Mouse (Mus musculus) forebrain, embryonic 12.5 days (tissue): ENCODE results near the gene Gpld1. TPM values are rescaled to one million over a fixed set of nuclear protein-coding genes. Genes with fewer than 3 reads are reported as not detected.

Experiments
- ATAC-seq: fragments of 200-750 bp; cut with Nextera tagmentation; 2 replicates; pipeline ENCODE4 v1.8.0; 2017; ENCODE audit warnings: moderate TSS enrichment; ENCODE audit not compliant: low FRiP score
- H3K27ac ChIP-seq: fragments of 300-500 bp; sonication (generic); 2 replicates; pipeline ENCODE4 v1.5.1; 2016; ENCODE audit warnings: mild to moderate bottlenecking
- H3K27me3 ChIP-seq: fragments of 300-500 bp; sonication (generic); 2 replicates; pipeline ENCODE4 v1.6.1; 2016; ENCODE audit warnings: mild to moderate bottlenecking
- H3K36me3 ChIP-seq: fragments of 300-500 bp; sonication (generic); replicated peaks from 2 replicates; pipeline ENCODE4 v1.6.1; 2016; ENCODE audit warnings: mild to moderate bottlenecking
- H3K4me1 ChIP-seq: fragments of 300-500 bp; sonication (generic); 2 replicates; pipeline ENCODE4 v1.6.1; 2016
- H3K4me2 ChIP-seq: fragments of 300-500 bp; sonication (generic); 2 replicates; pipeline ENCODE4 v1.6.1; 2016; ENCODE audit warnings: mild to moderate bottlenecking, moderate library complexity
- H3K4me3 ChIP-seq: fragments of 300-500 bp; sonication (generic); replicated peaks from 2 replicates; pipeline ENCODE4 v1.5.1; 2016; ENCODE audit warnings: mild to moderate bottlenecking
- H3K9ac ChIP-seq: fragments of 300-500 bp; sonication (generic); 2 replicates; pipeline ENCODE4 v1.6.1; 2016; ENCODE audit warnings: mild to moderate bottlenecking
- H3K9me3 ChIP-seq: fragments of 300-500 bp; sonication (generic); 2 replicates; pipeline ENCODE4 v1.6.1; 2016
- WGBS: fragments of 180-500 bp; shearing (Covaris S2); methylation state at CpG from one replicate; pipeline ENCODE4 v1.1.7; 2016; 5-methylcytosine and 5-hydroxymethylcytosine counted together
- polyA plus RNA-seq: library from polyadenylated mRNA; unstranded; fragments of >200 nt; fragmentation: Nextera tagmentation; extraction: Ambion mirVana; gene quantifications from 2 replicates; pipeline ENCODE4 v1.2.1, GENCODE M21; 2016

Gene Gpld1
- polyA plus RNA-seq = 0.41 and 0.64 TPM in 2 replicates

DNA sequence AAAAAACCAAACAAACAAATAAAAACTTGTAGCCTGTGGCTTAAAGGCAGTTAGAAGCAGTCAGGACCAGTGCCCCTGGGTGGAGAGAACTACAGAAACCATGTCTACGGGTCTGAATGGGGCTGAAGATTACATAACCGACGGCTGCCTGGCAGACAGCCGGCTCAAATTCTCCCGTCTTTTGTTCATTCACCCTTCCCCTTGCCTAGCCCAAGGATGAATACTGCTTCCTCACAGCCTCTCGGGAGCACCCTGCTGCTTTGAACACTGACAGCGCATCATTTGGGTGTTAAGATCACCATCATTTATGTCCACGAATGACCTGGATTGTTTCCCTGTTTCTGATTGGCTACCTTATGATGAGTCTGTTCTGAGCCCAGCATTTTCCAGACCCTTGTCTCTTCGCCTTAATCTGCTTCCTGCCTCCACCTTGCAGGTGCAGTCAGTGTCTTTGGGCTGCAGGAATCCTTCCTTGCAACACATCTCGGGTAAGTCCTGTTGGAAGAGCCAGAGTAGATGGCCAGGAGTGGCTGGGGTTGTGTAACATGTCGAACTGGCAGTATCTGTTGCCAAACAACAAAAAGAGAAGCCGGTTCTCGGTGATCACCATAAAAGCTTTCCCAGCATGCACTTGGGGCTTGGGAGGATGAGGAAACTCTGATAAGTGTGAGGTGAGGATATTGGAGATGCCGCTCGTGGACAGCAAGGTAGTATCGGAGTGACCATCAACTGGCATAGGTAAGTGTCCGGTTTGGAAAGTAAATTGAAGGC lies at the start of gene Gpld1:
Gpld1 (plus strand) TSS at position 641 of the 771 bp plus-strand sequence.
- Histone ChIP-seq H3K4me2 (no peak within 1 kb of the TSS), H3K27ac (no peak within 1 kb of the TSS), H3K4me1 (peaks cover 14% of the 10 kb centered on the region), H3K27me3 (0 out of 2 replicates have a peak, but pooled peaks cover 4% of the 10 kb centered on the region), H3K4me3 (no peak within 1 kb of the TSS), H3K36me3 (no peaks in the 10 kb centered on the region), H3K9ac (no peak within 1 kb of the TSS), H3K9me3 (no peaks in the 10 kb centered on the region)
- WGBS = 49% methylated on average over 17 of the region's 17 CpGs
- no peak for ATAC-seq

DNA sequence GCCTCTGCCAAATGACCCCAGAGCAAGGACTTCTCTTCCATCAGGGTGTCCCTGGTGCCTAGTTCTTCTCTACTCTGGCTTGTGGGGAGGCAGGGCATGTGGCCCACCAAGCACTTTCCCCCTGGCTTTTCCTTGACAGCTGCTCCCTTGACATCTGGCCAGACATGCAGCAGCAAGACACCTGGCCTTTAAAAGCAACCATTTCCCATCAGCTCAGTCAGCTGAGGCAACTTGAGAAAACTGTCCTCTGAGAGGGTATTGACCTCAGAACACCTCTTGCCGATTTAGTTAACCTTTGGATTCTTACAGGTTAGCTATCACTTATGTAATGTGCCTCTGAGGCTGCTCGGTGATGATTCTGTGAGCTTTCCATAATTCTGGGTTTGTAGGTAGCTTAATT lies 49.1 kb upstream of the Gpld1 start:
- no peak overlapping the region for H3K9ac ChIP-seq
- WGBS = 79% methylated on average over 2 of the region's 2 CpGs
- ATAC-seq = no peak

DNA sequence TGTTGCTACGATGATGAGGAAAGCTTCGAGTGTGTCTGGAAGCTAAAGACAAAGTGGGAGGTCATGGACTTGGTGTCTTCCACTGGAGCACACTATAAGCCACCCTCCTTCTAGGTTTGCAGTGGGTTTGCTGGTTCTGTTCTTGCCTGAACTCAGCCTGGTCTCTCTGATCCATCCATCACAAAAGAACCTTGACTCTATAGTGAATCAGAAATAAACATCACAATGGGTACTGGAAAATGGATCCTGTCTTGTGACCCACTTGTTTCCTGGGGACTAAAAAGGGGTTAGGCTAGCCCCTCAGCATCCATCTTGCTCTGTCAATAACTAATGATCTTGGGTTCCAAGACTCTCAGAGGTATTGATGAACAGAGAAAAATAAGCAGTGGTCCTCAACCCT lies 41.0 kb upstream of the Gpld1 start:
- whole genome bisulfite sequencing = 88% methylated on average over 2 of the region's 2 CpGs
- no peak for ATAC-seq
- no peaks in the 10 kb centered on the region for H3K9me3 ChIP-seq

More for the DNA sequence above, 49.1 kb upstream of the Gpld1 start:
- H3K4me2 ChIP-seq = no peak overlapping the region
- no peaks in the 10 kb centered on the region for H3K4me1 ChIP-seq
- H3K4me3 ChIP-seq = no peak overlapping the region
- H3K36me3 ChIP-seq = no peaks in the 10 kb centered on the region
- no peak overlapping the region for H3K27ac ChIP-seq
- H3K9me3 ChIP-seq = no peaks in the 10 kb centered on the region
- no peaks in the 10 kb centered on the region for H3K27me3 ChIP-seq

DNA sequence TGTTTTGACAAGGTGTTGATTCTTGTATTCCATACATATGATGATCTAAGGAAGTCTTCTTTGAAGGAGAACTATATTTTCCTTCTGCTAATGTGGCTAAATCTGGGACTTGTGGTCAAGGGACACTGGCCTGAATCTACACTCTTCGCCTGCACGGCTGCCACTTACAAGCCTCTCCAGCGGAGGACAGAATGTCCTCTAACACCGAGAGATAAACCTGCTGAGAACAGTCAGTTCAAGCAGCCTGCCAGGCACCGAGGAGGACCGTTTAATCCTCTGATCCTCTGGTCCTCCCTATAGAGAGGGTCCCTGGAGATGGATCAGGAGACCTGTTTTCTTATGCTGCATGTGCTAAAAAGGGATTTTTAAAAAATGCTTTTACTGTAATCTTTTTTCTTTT lies 39.5 kb upstream of the Gpld1 start:
- WGBS = 84% methylated on average over 6 of the region's 6 CpGs
- H3K27ac ChIP-seq = no peak overlapping the region
- ATAC-seq = no peak

More for the DNA sequence above, 41.0 kb upstream of the Gpld1 start:
- no peak overlapping the region for H3K4me3 ChIP-seq
- no peaks in the 10 kb centered on the region for H3K27me3 ChIP-seq
- no peak overlapping the region for H3K9ac ChIP-seq
- no peaks in the 10 kb centered on the region for H3K36me3 ChIP-seq
- H3K4me2 ChIP-seq = no peak overlapping the region
- no peak overlapping the region for H3K27ac ChIP-seq
- no peaks in the 10 kb centered on the region for H3K4me1 ChIP-seq

DNA sequence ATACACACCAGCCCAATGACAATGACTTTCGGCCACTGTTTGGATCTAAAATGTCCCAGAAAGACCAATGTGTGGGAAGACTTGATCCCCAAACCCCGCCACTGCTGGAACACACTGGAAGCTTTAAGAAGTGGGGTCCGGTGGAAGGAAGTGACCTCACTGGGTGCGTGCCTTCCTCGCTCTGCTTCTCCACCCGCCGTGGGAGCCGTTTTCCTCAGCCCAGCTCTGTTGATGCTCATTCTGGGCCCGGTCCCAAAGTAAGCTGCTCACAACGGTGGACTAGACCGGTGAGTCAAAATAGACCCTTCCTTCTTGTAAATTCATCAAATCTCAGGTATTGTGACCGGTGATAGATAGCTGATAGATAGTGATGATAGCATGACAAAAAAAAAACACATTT lies 37.5 kb upstream of the Gpld1 start:
- Histone ChIP-seq H3K27ac (no peak overlapping the region), H3K9me3 (no peaks in the 10 kb centered on the region), H3K4me1 (no peaks in the 10 kb centered on the region), H3K4me3 (no peak overlapping the region), H3K4me2 (no peak overlapping the region), H3K36me3 (peaks cover 6% of the 10 kb centered on the region; the same call in 1 of the 2 replicates), H3K27me3 (no peaks in the 10 kb centered on the region), H3K9ac (no peak overlapping the region)
- ATAC-seq = no peak
- 94% methylated on average over 12 of the region's 12 CpGs for WGBS

More for the DNA sequence above, 39.5 kb upstream of the Gpld1 start:
- Histone ChIP-seq H3K4me2 (no peak overlapping the region), H3K27me3 (no peaks in the 10 kb centered on the region), H3K36me3 (no peaks in the 10 kb centered on the region), H3K4me3 (no peak overlapping the region), H3K9me3 (no peaks in the 10 kb centered on the region), H3K9ac (no peak overlapping the region), H3K4me1 (no peaks in the 10 kb centered on the region)

DNA sequence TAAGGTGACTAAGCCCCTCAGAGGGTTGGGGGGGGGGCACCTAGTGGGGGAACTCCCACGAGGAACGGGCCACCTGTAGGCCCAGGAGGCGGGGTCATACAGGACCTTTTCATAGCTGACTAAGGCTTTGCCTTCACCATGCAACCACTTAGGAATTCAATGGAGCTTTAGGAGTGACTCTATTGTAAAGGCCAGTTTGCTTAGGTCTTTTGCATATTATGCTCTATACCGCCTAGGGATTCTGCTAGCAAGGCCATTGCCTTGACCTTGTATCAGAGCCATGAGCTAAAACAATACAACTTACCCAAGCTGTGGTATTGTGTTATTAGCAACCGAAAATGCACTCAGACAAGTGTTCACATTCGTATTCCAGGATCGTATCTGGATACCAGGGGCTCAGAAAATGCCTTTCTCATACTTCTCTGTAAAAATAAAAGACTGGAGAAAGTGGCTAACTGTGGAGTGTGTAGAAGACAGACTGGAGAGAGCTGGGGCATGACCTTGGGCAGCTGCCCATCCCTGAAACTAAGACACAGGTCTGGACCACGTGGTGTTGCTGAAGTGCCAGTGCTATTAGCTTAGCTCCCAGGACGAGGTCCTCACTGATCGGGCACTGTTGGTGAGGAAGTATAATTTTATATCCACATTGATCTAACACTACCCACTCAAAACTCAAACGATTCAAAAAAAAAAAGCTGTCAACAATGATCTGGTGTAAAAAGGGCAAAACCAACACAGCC lies 36.0 kb upstream of the Gpld1 start:
- WGBS = 73% methylated on average over 11 of the region's 11 CpGs
- H3K27me3 ChIP-seq = no peaks in the 10 kb centered on the region
- no peak for ATAC-seq
- H3K4me2 ChIP-seq = no peak overlapping the region
- no peak overlapping the region for H3K4me3 ChIP-seq
- H3K27ac ChIP-seq = no peak overlapping the region
- H3K36me3 ChIP-seq = peaks cover 13% of the 10 kb centered on the region
- no peak overlapping the region for H3K9ac ChIP-seq
- H3K4me1 ChIP-seq = no peaks in the 10 kb centered on the region
- no peaks in the 10 kb centered on the region for H3K9me3 ChIP-seq

DNA sequence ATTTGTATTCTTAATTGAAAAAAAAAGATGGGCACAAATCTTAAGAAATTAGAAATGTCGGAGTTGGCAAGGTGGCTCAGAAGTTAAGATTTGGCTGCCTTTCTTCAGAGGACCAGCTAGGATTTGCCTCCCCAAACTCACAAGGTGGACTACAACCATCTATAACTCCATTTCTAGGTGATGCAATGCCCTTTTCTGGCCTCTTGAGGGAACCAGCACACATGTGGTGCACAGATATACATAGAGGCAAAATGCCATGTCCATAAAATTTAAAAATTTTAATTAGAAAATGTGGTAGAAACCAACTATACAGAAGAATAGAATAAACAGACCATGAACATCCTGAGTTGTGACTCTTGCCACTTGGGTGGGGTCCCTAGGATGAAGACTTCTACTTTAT lies 33.8 kb upstream of the Gpld1 start:
- H3K9me3 ChIP-seq = no peaks in the 10 kb centered on the region
- H3K36me3 ChIP-seq = peaks cover 21% of the 10 kb centered on the region
- no peak overlapping the region for H3K4me2 ChIP-seq
- H3K4me3 ChIP-seq = no peak overlapping the region
- no peak for ATAC-seq
- H3K27ac ChIP-seq = no peak overlapping the region
- H3K27me3 ChIP-seq = no peaks in the 10 kb centered on the region
- 94% methylated on average over 1 of the region's 1 CpGs for WGBS
- no peaks in the 10 kb centered on the region for H3K4me1 ChIP-seq
- H3K9ac ChIP-seq = no peak overlapping the region

DNA sequence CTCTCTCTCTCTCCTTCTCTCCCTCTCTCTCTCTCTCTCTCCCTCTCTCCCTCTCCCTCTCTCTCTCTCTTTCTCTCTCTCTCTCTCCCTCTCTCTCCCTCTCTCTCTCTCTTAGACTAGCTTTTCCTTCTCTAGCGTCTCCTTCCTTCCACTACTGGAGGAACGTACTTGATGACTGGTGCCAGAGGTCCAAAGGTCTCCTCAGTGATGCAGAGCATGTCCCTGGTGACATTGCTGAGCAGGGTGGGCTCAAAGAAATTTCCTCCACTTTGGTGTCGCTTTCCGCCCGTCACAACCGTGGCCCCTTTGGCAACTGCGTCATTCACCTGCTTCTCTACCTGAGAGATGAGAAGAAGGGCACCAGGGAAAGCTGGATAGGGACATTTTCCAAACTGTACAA lies 29.4 kb upstream of the Gpld1 start:
- H3K4me3 ChIP-seq = no peak overlapping the region
- no peak overlapping the region for H3K9ac ChIP-seq
- H3K27me3 ChIP-seq = no peaks in the 10 kb centered on the region
- peaks cover 44% of the 10 kb centered on the region for H3K36me3 ChIP-seq
- 94% methylated on average over 7 of the region's 7 CpGs for WGBS
- H3K4me2 ChIP-seq = no peak overlapping the region
- no peak for ATAC-seq
- H3K9me3 ChIP-seq = no peaks in the 10 kb centered on the region
- H3K4me1 ChIP-seq = no peaks in the 10 kb centered on the region
- H3K27ac ChIP-seq = no peak overlapping the region

DNA sequence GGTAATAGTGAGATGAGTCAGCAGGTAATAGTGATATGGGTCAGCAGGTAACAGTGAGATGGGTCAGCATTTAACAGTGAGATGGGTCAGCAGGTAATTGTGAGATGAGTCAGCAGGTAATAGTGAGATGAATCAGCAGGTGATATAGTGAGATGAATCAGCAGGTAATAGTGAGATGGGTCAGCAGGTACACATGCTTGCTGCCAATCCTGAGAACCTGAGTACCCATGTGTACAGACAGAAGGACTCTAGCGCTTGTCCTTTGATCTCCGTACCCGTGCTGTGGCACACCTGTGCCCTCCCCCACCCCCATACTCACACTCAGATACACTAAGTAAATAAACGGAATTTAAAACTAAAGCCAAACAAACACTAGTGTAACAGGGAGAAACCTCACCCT lies 28.0 kb upstream of the Gpld1 start:
- peaks cover 43% of the 10 kb centered on the region for H3K36me3 ChIP-seq
- H3K9ac ChIP-seq = no peak overlapping the region
- H3K4me2 ChIP-seq = no peak overlapping the region
- H3K4me1 ChIP-seq = no peaks in the 10 kb centered on the region
- no peaks in the 10 kb centered on the region for H3K27me3 ChIP-seq
- H3K4me3 ChIP-seq = no peak overlapping the region
- ATAC-seq = no peak
- H3K27ac ChIP-seq = no peak overlapping the region
- WGBS = 95% methylated on average over 4 of the region's 4 CpGs
- H3K9me3 ChIP-seq = no peaks in the 10 kb centered on the region

DNA sequence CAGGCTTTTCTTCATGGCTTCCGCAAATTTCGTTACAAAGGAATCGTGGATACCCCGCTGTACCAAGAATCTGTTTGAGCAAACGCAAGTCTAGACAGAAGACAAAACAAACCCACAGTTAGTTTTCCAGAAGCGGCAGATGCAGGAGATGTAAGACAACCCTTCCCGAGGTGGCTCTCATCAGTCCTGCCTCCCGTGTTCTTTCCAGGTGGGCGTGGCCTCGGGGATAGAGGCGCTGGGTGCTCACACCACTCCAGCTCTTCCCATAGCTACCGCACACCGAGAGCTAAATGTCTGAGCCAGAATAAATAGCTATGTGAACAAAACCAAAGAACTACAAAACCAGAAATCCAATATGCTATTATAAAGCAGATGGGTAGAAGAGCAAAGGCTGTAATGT lies 27.1 kb upstream of the Gpld1 start:
- Histone ChIP-seq H3K36me3 (peaks cover 39% of the 10 kb centered on the region), H3K27me3 (no peaks in the 10 kb centered on the region), H3K27ac (no peak overlapping the region), H3K4me3 (no peak overlapping the region), H3K9ac (no peak overlapping the region), H3K4me1 (no peaks in the 10 kb centered on the region), H3K9me3 (no peaks in the 10 kb centered on the region), H3K4me2 (no peak overlapping the region)
- ATAC-seq = no peak
- 65% methylated on average over 13 of the region's 13 CpGs for WGBS

DNA sequence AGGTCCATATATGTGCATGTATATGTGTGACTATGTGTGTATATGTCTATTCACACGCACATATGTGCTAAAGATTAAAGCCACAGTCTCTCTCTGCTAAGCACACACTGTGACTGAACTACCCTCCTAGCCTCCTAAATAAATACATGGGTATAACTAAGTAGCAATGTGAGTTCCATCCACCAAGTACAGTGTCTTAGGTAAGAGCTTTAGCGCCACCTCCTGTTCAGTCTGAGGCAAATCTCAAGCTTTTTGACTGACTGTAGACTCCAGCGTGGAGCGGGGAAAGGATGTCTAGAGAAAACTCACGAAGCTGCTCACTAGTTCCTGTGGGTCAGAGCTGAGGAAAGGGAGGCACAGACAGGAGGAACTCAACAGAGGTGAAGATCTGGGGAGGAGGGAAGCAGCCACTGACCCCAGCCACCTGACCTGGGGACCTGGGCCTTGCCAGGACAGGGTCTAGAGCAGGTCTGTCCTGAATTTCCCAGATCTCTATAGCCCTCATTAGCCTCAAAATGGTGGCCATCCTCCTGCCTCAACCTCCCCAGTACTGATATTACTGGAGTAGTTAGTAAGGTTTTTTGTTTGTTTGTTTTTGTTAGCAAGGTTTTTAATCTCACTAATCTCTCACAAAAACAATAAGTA lies 22.5 kb upstream of the Gpld1 start:
- H3K4me3 ChIP-seq = no peak overlapping the region
- no peak overlapping the region for H3K9ac ChIP-seq
- peaks cover 40% of the 10 kb centered on the region for H3K36me3 ChIP-seq
- no peaks in the 10 kb centered on the region for H3K4me1 ChIP-seq
- H3K4me2 ChIP-seq = no peak overlapping the region
- no peaks in the 10 kb centered on the region for H3K9me3 ChIP-seq
- no peak overlapping the region for H3K27ac ChIP-seq
- H3K27me3 ChIP-seq = no peaks in the 10 kb centered on the region
- 23% methylated on average over 5 of the region's 5 CpGs for WGBS
- peak; percentile 70; the same call in 1 of the 2 replicates for ATAC-seq

DNA sequence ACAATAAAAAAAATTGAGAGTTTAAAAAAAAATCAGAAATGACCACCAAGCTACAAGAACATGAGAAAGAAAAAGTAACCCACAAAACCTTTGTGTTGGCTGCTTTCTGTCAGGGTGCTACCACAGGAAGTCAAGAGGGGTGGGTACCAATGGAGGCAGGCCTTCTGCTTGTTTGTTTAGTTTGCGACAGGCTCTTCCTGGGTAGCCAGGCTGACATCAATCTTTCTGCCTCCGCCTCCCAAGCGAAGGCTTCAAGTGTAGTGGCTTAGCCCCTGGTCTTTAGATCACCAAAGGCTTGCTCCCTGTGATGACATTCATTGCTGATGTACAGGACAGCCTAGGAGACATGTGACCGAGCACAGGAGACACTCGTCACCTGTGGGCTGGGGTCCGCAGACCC lies 21.7 kb upstream of the Gpld1 start:
- no peak overlapping the region for H3K4me3 ChIP-seq
- no peaks in the 10 kb centered on the region for H3K4me1 ChIP-seq
- H3K4me2 ChIP-seq = no peak overlapping the region
- no peak overlapping the region for H3K27ac ChIP-seq
- H3K27me3 ChIP-seq = no peaks in the 10 kb centered on the region
- H3K9ac ChIP-seq = no peak overlapping the region
- H3K9me3 ChIP-seq = no peaks in the 10 kb centered on the region
- 85% methylated on average over 6 of the region's 6 CpGs for WGBS
- ATAC-seq = no peak
- peaks cover 45% of the 10 kb centered on the region for H3K36me3 ChIP-seq
